Mouse (Mus musculus): ENCODE data around the gene 1700061G19Rik.

1700061G19Rik gene

GRCm38 (mm10) chr17:56874936-56875651 is at the start of gene 1700061G19Rik:
Gene 1700061G19Rik (plus strand): TSS chr17:56875477.
- DNase-seq (ENCODE audit: low spot score), result no peak

GRCm38 (mm10) chr17:56826718-56827117 is 48.6 kb upstream of the 1700061G19Rik start:
- DNase-seq (ENCODE audit: low spot score), result no peak

- no peak for DNase-seq (ENCODE audit: low spot score)
Observed at GRCm38 (mm10) chr17:56829171-56829570, 46.1 kb upstream of the 1700061G19Rik start.

GRCm38 (mm10) chr17:56829795-56830194 is 45.5 kb upstream of the 1700061G19Rik start:
- DNase-seq (ENCODE audit: low spot score), result no peak

DNA sequence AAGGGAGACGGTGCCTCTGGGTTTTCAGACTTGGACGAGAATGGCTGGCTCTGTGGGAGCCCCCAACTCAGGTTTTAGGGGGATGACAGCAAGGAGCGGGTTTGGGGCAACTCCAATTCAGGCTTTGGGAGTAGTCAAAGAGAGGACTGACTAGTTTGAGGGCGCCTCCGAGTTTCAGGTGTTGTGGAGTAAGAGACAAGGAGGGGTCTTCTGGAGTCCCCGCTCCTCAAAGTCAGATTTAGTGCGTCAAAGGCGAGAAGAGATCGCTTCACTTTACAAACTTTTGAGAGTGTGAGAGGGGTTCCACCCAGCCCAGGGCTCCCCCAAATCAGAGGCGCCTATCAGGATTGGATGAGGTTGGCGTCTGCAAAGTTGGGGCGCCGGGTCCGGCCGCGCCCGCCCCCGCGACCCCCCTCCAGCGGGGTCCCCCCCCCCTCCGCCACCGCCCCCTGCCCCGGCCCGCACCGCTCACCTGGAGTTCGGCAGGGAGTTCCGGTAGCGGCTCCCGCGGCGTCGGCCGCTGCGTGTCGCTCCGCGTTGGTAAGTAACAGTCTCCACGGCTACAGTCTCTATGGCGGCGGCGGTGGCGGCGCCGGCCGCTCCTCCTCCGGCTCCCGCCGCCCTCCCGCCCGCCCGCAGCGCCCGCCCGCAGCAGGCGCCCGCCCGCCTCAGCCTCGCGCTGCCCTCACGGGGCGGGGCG is 44.7 kb upstream of the 1700061G19Rik start, which contains the start of gene Rfx2:
Gene Rfx2, minus strand, starts transcription at position 603 of the 700 bp plus-strand sequence.
- no peak for DNase-seq (ENCODE audit: low spot score)

GRCm38 (mm10) chr17:56831111-56831816 is 44.0 kb upstream of the 1700061G19Rik start:
- DNase-seq (ENCODE audit: low spot score), result peak; percentile 98

- no peak for DNase-seq (ENCODE audit: low spot score)
Observed at GRCm38 (mm10) chr17:56832918-56833317, 42.4 kb upstream of the 1700061G19Rik start.

- DNase-seq (ENCODE audit: low spot score), result no peak
Observed at GRCm38 (mm10) chr17:56833381-56833780, 41.9 kb upstream of the 1700061G19Rik start.

DNA sequence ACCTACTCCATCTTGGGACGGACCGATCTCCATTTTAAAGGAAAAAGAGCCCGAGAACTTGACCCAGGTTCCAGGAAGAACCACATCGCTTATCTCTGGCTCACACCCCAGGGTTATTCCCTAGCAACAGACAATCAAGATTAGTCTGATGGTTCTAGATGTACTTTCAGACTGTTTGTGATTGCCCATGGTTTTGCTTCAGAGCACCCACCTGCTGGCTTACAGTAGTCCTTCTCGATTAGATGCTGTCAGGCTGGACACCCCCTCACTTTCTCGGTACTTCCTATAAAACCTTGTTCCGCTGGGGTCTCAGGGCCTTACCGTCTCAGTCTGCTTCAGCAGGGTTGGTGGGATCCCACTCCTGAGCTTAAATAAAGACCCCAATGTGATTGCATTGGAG is 38.9 kb upstream of the 1700061G19Rik start:
- DNase-seq (ENCODE audit: low spot score), result no peak

- DNase-seq (ENCODE audit: low spot score), result no peak
Observed at GRCm38 (mm10) chr17:56840524-56840923, 34.8 kb upstream of the 1700061G19Rik start.

GRCm38 (mm10) chr17:56842173-56842572 is 33.1 kb upstream of the 1700061G19Rik start:
- DNase-seq (ENCODE audit: low spot score), result no peak

- no peak for DNase-seq (ENCODE audit: low spot score)
Observed at GRCm38 (mm10) chr17:56843678-56844077, 31.6 kb upstream of the 1700061G19Rik start.

DNA sequence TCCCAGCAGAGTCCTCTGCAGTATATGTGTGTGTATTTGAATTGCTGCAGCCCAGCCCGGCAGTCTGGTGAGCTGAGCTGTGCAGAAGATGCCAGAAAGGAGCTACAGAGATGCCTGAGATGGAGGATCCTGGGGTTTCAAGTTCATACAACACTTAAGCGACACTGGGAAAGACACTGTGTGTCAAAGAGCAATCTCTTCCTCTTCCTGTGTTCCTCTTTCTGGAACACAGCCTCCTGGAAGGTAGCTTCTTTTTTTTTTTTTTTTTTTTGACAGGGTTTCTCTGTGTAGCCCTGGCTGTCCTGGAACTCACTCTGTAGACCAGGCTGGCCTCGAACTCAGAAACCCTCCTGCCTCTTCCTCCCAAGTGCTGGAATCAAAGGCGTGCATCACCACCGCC is 26.5 kb upstream of the 1700061G19Rik start:
- DNase-seq (ENCODE audit: low spot score), result no peak

- no peak for DNase-seq (ENCODE audit: low spot score)
Observed at GRCm38 (mm10) chr17:56849710-56850109, 25.6 kb upstream of the 1700061G19Rik start.

- DNase-seq (ENCODE audit: low spot score), result no peak
Observed at GRCm38 (mm10) chr17:56851167-56851566, 24.1 kb upstream of the 1700061G19Rik start.

GRCm38 (mm10) chr17:56855421-56855820 is 19.9 kb upstream of the 1700061G19Rik start:
- no peak for DNase-seq (ENCODE audit: low spot score)

GRCm38 (mm10) chr17:56858216-56858615 is 17.1 kb upstream of the 1700061G19Rik start:
- DNase-seq (ENCODE audit: low spot score), result peak; percentile 71

DNA sequence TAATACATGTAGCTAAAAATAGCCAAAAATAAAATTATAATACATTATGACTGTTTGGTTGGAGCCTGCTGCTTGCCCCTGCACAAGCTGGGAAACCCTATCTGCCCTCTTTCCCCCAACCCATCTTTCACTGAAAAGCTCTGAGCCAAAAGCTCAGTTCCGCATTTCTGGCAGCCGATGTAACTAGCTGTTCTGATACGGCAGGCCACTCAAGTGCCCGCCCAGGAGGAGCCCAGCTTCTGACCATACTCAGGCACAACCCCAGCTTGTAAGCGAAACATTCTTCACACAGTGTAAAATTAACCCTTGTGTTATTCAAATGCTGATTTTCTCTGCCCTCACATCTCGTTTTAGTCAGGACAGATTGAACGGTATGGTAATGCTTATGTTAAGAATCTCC is 16.4 kb upstream of the 1700061G19Rik start:
- DNase-seq (ENCODE audit: low spot score), result no peak

- DNase-seq (ENCODE audit: low spot score), result no peak
Observed at GRCm38 (mm10) chr17:56861197-56861596, 14.1 kb upstream of the 1700061G19Rik start.

DNA sequence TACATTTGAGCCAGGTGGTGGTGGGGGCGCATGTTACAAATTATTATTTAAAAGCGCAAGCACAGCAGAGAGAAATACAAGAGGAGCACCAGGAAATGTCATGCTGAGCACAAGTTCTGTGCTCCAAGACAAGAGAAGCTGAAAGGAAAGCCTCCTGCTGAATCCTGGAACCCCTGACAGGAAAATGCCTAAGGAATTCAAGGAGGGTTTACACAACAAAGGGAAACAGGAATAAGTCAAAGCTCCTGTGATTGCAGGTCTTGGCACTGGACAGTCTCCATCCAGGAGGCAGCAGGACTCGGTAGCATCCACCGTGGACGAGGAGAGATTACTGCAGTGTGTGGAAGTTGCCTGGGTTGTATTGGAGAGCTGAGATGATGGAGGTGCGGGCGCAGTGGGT is 9.2 kb upstream of the 1700061G19Rik start:
- DNase-seq (ENCODE audit: low spot score), result no peak

- DNase-seq (ENCODE audit: low spot score), result no peak
Observed at GRCm38 (mm10) chr17:56869481-56869977, 5.7 kb upstream of the 1700061G19Rik start.

GRCm38 (mm10) chr17:56870287-56870953 is 4.9 kb upstream of the 1700061G19Rik start:
- no peak for DNase-seq (ENCODE audit: low spot score)

Measured in lung, postnatal 25 days (tissue).